Mouse (Mus musculus): ENCODE data around the gene Spaca6. TPM values are rescaled to one million over a fixed set of nuclear protein-coding genes. Genes with fewer than 3 reads are reported as not detected.

Gene Spaca6
- polyA plus RNA-seq, 1 experiment from 2014 or later = 13.7 TPM

DNA sequence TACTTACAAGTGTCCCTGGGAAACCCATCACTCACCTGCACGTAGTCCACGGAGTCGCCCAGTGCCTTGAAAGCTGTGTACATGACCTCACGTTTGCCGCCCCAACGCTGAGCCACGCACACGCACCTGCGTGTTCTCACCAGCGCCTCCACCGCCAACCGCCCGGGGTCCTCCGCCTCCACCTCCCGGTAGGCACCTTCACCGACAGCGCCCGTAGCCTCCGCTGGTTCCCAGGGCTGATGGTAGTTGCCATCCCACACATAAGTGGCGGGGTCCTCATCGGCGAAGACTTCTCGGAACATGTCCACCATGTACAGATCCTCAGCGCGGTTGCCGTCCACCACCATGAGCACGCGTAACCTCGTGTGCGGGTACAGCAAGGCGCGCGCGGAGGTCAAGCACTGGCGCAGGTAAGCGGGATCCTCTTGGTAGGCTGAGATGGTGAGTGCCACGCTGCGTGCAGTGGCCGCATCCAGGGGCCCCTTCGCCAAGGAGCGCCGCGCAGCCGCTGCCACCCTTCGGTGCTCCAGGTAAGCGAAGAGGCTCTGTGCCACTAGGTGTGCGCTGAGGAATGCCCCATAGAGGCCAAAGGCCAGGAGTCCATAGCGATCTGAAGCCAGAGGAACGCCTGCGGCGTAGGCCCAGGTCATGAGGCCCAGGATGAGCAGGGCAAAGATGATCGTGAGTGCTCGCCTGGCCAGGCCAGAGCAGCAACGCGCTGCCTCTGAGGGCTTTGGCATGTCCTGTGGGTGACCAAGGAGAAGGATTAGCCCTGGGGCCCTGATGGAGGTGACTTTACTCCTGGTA, 23.2 kb downstream of the Spaca6 start:
- H3K4me2 ChIP-seq (ENCODE audit: low read depth, low read length) = no peak overlapping the region
- no peak overlapping the region for H3K27ac ChIP-seq (replicated peaks; ENCODE audit: low read depth, low read length)
- H3K4me1 ChIP-seq (ENCODE audit: control insufficient read depth, insufficient read depth, low read length) = no peaks in the 10 kb centered on the region
- DNase-seq (ENCODE audit: low spot score) (no peak), ATAC-seq (replicated peaks; ENCODE audit: insufficient number of reproducible peaks, low FRiP score, low TSS enrichment, low read depth) (0 out of 2 replicates have a peak, but pooled peaks have one; percentile 25)
- no peak overlapping the region for H3K9ac ChIP-seq (replicated peaks; ENCODE audit: low read length)
- no peaks in the 10 kb centered on the region for H3K36me3 ChIP-seq (replicated peaks; ENCODE audit: control insufficient read depth, insufficient read depth, low read depth, low read length)
- H3K27me3 ChIP-seq (ENCODE audit: control insufficient read depth, insufficient read depth, low read length) = peaks cover 4% of the 10 kb centered on the region
- no peak overlapping the region for H3K4me3 ChIP-seq (ENCODE audit: low read depth, low read length)
- 20% methylated on average over 54 of the region's 55 CpGs for WGBS
- no peaks in the 10 kb centered on the region for H3K9me3 ChIP-seq (replicated peaks; ENCODE audit: control insufficient read depth, low read length)

- H3K4me2 ChIP-seq (ENCODE audit: low read depth, low read length) = no peak within 1 kb of the TSS
- no peak within 1 kb of the TSS for H3K27ac ChIP-seq (replicated peaks; ENCODE audit: low read depth, low read length)
- H3K9me3 ChIP-seq (replicated peaks; ENCODE audit: control insufficient read depth, low read length) = no peaks in the 10 kb centered on the region
- H3K4me3 ChIP-seq (ENCODE audit: low read depth, low read length) = no peak within 1 kb of the TSS
- H3K4me1 ChIP-seq (ENCODE audit: control insufficient read depth, insufficient read depth, low read length) = no peaks in the 10 kb centered on the region
- DNase-seq (ENCODE audit: low spot score) = no peak
- WGBS = 15% methylated on average over 8 of the region's 8 CpGs
- H3K36me3 ChIP-seq (replicated peaks; ENCODE audit: control insufficient read depth, insufficient read depth, low read depth, low read length) = no peaks in the 10 kb centered on the region
- H3K27me3 ChIP-seq (ENCODE audit: control insufficient read depth, insufficient read depth, low read length) = peaks cover 2% of the 10 kb centered on the region; the same call in 1 of the 2 replicates
- ATAC-seq (replicated peaks; ENCODE audit: insufficient number of reproducible peaks, low FRiP score, low TSS enrichment, low read depth) = 0 out of 2 replicates have a peak, but pooled peaks have one; percentile 36
- no peak within 1 kb of the TSS for H3K9ac ChIP-seq (replicated peaks; ENCODE audit: low read length)
Measured at GRCm38 (mm10) chr17:17855064-17855838, 28.3 kb downstream of the Spaca6 start, which contains the start of gene Has1. Has1 (minus strand) TSS chr17:17855205.

DNA sequence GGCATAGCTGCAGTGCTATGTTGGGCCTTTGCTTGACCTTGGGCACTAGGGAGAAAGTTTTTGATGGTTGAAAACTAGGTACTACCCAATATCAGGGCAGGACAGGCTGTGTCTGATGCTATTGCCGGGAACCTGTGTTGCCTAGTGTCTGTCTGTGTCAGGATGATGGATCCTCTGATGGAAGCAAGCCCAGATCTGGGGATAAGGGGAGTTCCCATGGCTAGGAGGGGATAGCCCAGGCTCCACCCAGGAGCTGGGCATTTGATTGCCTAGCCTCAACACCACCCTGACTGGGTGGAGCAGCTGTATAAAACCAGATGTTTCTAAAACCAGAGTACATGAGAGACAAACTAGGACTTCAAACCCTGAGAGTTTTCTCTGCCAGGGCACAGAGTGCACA, 29.7 kb downstream of the Spaca6 start:
- no peaks in the 10 kb centered on the region for H3K4me1 ChIP-seq (ENCODE audit: control insufficient read depth, insufficient read depth, low read length)
- H3K36me3 ChIP-seq (replicated peaks; ENCODE audit: control insufficient read depth, insufficient read depth, low read depth, low read length) = no peaks in the 10 kb centered on the region
- H3K9ac ChIP-seq (replicated peaks; ENCODE audit: low read length) = no peak overlapping the region
- H3K4me3 ChIP-seq (ENCODE audit: low read depth, low read length) = no peak overlapping the region
- H3K9me3 ChIP-seq (replicated peaks; ENCODE audit: control insufficient read depth, low read length) = no peaks in the 10 kb centered on the region
- WGBS = 81% methylated on average over 1 of the region's 1 CpGs
- DNase-seq (ENCODE audit: low spot score) (no peak), ATAC-seq (replicated peaks; ENCODE audit: insufficient number of reproducible peaks, low FRiP score, low TSS enrichment, low read depth) (no peak)
- no peak overlapping the region for H3K4me2 ChIP-seq (ENCODE audit: low read depth, low read length)
- H3K27ac ChIP-seq (replicated peaks; ENCODE audit: low read depth, low read length) = no peak overlapping the region
- no peaks in the 10 kb centered on the region for H3K27me3 ChIP-seq (ENCODE audit: control insufficient read depth, insufficient read depth, low read length)

- Histone ChIP-seq H3K36me3 (replicated peaks; ENCODE audit: control insufficient read depth, insufficient read depth, low read depth, low read length) (no peaks in the 10 kb centered on the region), H3K27ac (replicated peaks; ENCODE audit: low read depth, low read length) (no peak overlapping the region), H3K4me1 (ENCODE audit: control insufficient read depth, insufficient read depth, low read length) (no peaks in the 10 kb centered on the region), H3K4me3 (ENCODE audit: low read depth, low read length) (no peak overlapping the region), H3K9me3 (replicated peaks; ENCODE audit: control insufficient read depth, low read length) (no peaks in the 10 kb centered on the region), H3K9ac (replicated peaks; ENCODE audit: low read length) (no peak overlapping the region), H3K27me3 (ENCODE audit: control insufficient read depth, insufficient read depth, low read length) (no peaks in the 10 kb centered on the region), H3K4me2 (ENCODE audit: low read depth, low read length) (no peak overlapping the region)
- ATAC-seq (replicated peaks; ENCODE audit: insufficient number of reproducible peaks, low FRiP score, low TSS enrichment, low read depth) (no peak), DNase-seq (ENCODE audit: low spot score) (no peak)
- WGBS = 100% methylated on average over 1 of the region's 1 CpGs
Measured at GRCm38 (mm10) chr17:17857446-17857845, 30.5 kb downstream of the Spaca6 start.

- H3K4me2 ChIP-seq (ENCODE audit: low read depth, low read length) = no peak overlapping the region
- no peaks in the 10 kb centered on the region for H3K9me3 ChIP-seq (replicated peaks; ENCODE audit: control insufficient read depth, low read length)
- no peak overlapping the region for H3K9ac ChIP-seq (replicated peaks; ENCODE audit: low read length)
- WGBS = 85% methylated on average over 3 of the region's 3 CpGs
- no peak overlapping the region for H3K27ac ChIP-seq (replicated peaks; ENCODE audit: low read depth, low read length)
- no peak overlapping the region for H3K4me3 ChIP-seq (ENCODE audit: low read depth, low read length)
- no peaks in the 10 kb centered on the region for H3K4me1 ChIP-seq (ENCODE audit: control insufficient read depth, insufficient read depth, low read length)
- DNase-seq (ENCODE audit: low spot score) = no peak
- H3K36me3 ChIP-seq (replicated peaks; ENCODE audit: control insufficient read depth, insufficient read depth, low read depth, low read length) = no peaks in the 10 kb centered on the region; the same call in none of the 2 replicates
- ATAC-seq (replicated peaks; ENCODE audit: insufficient number of reproducible peaks, low FRiP score, low TSS enrichment, low read depth) = no peak
- H3K27me3 ChIP-seq (ENCODE audit: control insufficient read depth, insufficient read depth, low read length) = no peaks in the 10 kb centered on the region
Measured at GRCm38 (mm10) chr17:17860110-17860509, 33.2 kb downstream of the Spaca6 start.

DNA sequence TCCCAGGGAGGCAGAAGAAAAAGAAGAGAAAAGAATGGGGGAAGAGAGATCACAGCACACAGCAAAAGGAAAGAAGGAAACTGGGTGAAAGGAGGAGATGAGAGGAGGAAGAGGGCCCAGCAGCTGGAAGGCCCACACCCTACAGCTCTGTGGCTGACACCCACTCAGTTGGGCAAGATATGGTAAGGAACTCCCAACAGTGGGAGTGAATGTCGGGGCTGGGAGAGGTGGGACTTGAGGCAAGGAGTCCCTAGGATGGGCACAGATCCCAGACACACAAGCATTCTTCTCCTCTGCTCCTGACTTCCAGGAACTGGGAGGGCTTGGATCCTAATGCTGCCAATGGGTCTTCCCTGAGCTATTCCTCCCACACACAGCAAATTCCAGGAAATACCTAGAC, 35.4 kb downstream of the Spaca6 start:
- no peak for ATAC-seq (replicated peaks; ENCODE audit: insufficient number of reproducible peaks, low FRiP score, low TSS enrichment, low read depth)
- H3K9ac ChIP-seq (replicated peaks; ENCODE audit: low read length) = no peak overlapping the region
- 73% methylated on average over 1 of the region's 1 CpGs for WGBS
- no peak overlapping the region for H3K4me3 ChIP-seq (ENCODE audit: low read depth, low read length)
- no peaks in the 10 kb centered on the region for H3K27me3 ChIP-seq (ENCODE audit: control insufficient read depth, insufficient read depth, low read length)
- H3K4me1 ChIP-seq (ENCODE audit: control insufficient read depth, insufficient read depth, low read length) = no peaks in the 10 kb centered on the region
- H3K36me3 ChIP-seq (replicated peaks; ENCODE audit: control insufficient read depth, insufficient read depth, low read depth, low read length) = no peaks in the 10 kb centered on the region; the same call in none of the 2 replicates
- no peak overlapping the region for H3K4me2 ChIP-seq (ENCODE audit: low read depth, low read length)
- no peaks in the 10 kb centered on the region for H3K9me3 ChIP-seq (replicated peaks; ENCODE audit: control insufficient read depth, low read length)
- DNase-seq (ENCODE audit: low spot score) = no peak
- H3K27ac ChIP-seq (replicated peaks; ENCODE audit: low read depth, low read length) = no peak overlapping the region

- DNase-seq (ENCODE audit: low spot score) = no peak
- no peak overlapping the region for H3K27ac ChIP-seq (replicated peaks; ENCODE audit: low read depth, low read length)
- ATAC-seq (replicated peaks; ENCODE audit: insufficient number of reproducible peaks, low FRiP score, low TSS enrichment, low read depth) = no peak
- no peak overlapping the region for H3K4me3 ChIP-seq (ENCODE audit: low read depth, low read length)
- H3K4me1 ChIP-seq (ENCODE audit: control insufficient read depth, insufficient read depth, low read length) = no peaks in the 10 kb centered on the region
- H3K4me2 ChIP-seq (ENCODE audit: low read depth, low read length) = no peak overlapping the region
- no peak overlapping the region for H3K9ac ChIP-seq (replicated peaks; ENCODE audit: low read length)
- no peaks in the 10 kb centered on the region for H3K9me3 ChIP-seq (replicated peaks; ENCODE audit: control insufficient read depth, low read length)
- WGBS = 61% methylated on average over 2 of the region's 2 CpGs
- no peaks in the 10 kb centered on the region; the same call in none of the 2 replicates for H3K36me3 ChIP-seq (replicated peaks; ENCODE audit: control insufficient read depth, insufficient read depth, low read depth, low read length)
- H3K27me3 ChIP-seq (ENCODE audit: control insufficient read depth, insufficient read depth, low read length) = no peaks in the 10 kb centered on the region
Measured at GRCm38 (mm10) chr17:17865168-17865567, 38.2 kb downstream of the Spaca6 start.

Data from embryonic facial prominence, embryonic 11.5 days (tissue).